Comparison of ENCODE assay signal across 8 mouse cellular contexts in the genomic region with DNA sequence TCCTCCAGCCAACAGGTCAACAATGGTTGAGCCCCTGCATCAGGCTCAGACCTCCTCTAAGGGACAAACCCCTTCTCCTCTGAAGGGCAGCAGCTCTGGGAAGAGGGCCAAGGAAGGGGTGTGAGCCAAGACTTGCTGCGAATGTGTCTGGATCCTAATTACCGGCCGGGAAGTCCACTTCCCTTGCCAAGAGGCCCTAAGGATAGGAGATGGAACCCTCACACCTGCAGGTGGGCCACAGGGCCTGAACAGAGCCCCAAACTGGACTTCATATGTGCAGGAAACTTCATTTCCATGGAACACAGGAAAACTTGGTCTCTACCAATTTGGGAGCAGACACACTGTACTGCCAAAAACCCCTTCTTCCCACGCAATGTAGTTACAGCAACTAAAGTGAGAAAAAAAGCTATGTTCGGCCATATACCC. TPM values are rescaled to one million over a fixed set of nuclear protein-coding genes. Genes with fewer than 3 reads are reported as not detected.
A peak's percentile ranks its signal among the peaks of the same experiment; 100 is the strongest.
DNase-seq lines count a peak whose midpoint lies in the region; ATAC-seq and TF ChIP-seq lines count a peak whose summit lies in the region.

No protein-coding gene starts in this region.

- no peak overlapping the region for H3K27ac ChIP-seq in thymus, adult 2 months (ENCODE audit: control insufficient read depth, insufficient read depth, low read length)

- H3K4me3 ChIP-seq in lung, adult 2 months (replicated peaks; ENCODE audit: extremely low read depth, low read depth, low read length): no peak overlapping the region
- no peak overlapping the region for H3K4me3 ChIP-seq in thymus, adult 2 months (ENCODE audit: control insufficient read depth, insufficient read depth, low read length)

- no peaks in the 10 kb centered on the region for H3K27me3 ChIP-seq in thymus, adult 2 months (ENCODE audit: control insufficient read depth, insufficient read depth, low read length)

- no peak for TF ChIP-seq POLR2A in lung, adult 2 months (IDR thresholded peaks at IDR 0.05; ENCODE audit: borderline replicate concordance, extremely low read depth, low read depth, low read length)
- no peak for TF ChIP-seq POLR2A in thymus, adult 2 months (IDR thresholded peaks at IDR 0.05; ENCODE audit: control insufficient read depth, extremely low read depth, insufficient read depth, low read length, poor library complexity)

- peaks cover 8% of the 10 kb centered on the region; the same call in 1 of the 2 replicates for H3K4me1 ChIP-seq in lung, adult 2 months (ENCODE audit: control insufficient read depth, insufficient read depth, low read length)
- no peaks in the 10 kb centered on the region for H3K4me1 ChIP-seq in thymus, adult 2 months (replicated peaks; ENCODE audit: control insufficient read depth, insufficient read depth, low read length)

- DNase-seq in layer of hippocampus, adult 11-12 months (ENCODE audit: low spot score): peak; percentile 54
- no peak for DNase-seq in layer of hippocampus, adult 9-10 months (ENCODE audit: low spot score)
- DNase-seq in cerebellum, postnatal 14 days: peak; percentile 84 to 86
- DNase-seq in heart, postnatal 25 days (ENCODE audit: low spot score): peak; percentile 50
- peak; percentile 24 for DNase-seq in lung, adult 2 months
- DNase-seq in thymus, postnatal 4 days: no peak
- no peak for DNase-seq in thymus, adult 2 months

- WGBS in lung, adult 2 months: 45% methylated on average over 5 of the region's 5 CpGs
- 94% methylated on average over 5 of the region's 5 CpGs for WGBS in thymus, adult 2 months

- intact Hi-C loops in heart, postnatal 25 days (cut with DNase I): no loop called here

- no peak for TF ChIP-seq CTCF in lung, adult 2 months (IDR thresholded peaks at IDR 0.05; ENCODE audit: insufficient read depth, low read length)
- TF ChIP-seq CTCF in thymus, adult 2 months (IDR thresholded peaks at IDR 0.05; ENCODE audit: borderline replicate concordance, control insufficient read depth, extremely low read depth, insufficient read depth, low read length, poor library complexity): no peak

- no peaks in the 10 kb centered on the region for H3K36me3 ChIP-seq in thymus, adult 2 months (ENCODE audit: control insufficient read depth, insufficient read depth, low read length)

- no peak for ATAC-seq in megakaryocyte progenitor cell, adult 5-6 weeks (replicated peaks; ENCODE audit: poor library complexity)

RNA-seq across cellular contexts. Expression of a gene that starts 27.7 kb away (rescaled TPM):
- total RNA-seq in heart, postnatal 25 days (2021): not detected
- 1.1 and 1.4 TPM in 2 replicates for polyA plus RNA-seq in lung, adult 2 months (2012; rRNA removed)
- polyA plus RNA-seq in thymus, adult 2 months (2012; rRNA removed): 13.5 and 15.4 TPM in 2 replicates
- 19.4 and 20.5 TPM in 2 replicates for total RNA-seq in megakaryocyte progenitor cell, adult 5-6 weeks (2015)
- total RNA-seq in megakaryocyte progenitor cell, adult 5-6 weeks (2017): 20.2 and 27.3 TPM in 2 replicates

RNA-seq across cellular contexts. Expression of a gene that starts 32.9 kb away (rescaled TPM):
- 10 to 100 TPM in 1 of 2 experiments, 1 to 10 TPM in 1; 9.2 to 12.9 TPM for total RNA-seq in heart, postnatal 25 days (2021)
- polyA plus RNA-seq in lung, adult 2 months (2012; rRNA removed): 103 and 126 TPM in 2 replicates
- 8.9 and 10.6 TPM in 2 replicates for polyA plus RNA-seq in thymus, adult 2 months (2012; rRNA removed)
- 18.0 and 25.8 TPM in 2 replicates for total RNA-seq in megakaryocyte progenitor cell, adult 5-6 weeks (2015)
- 8.8 and 13.0 TPM in 2 replicates for total RNA-seq in megakaryocyte progenitor cell, adult 5-6 weeks (2017)

Comparison
In these comparisons a context has a peak if more than half of its experiments do, and no peak if none do; other contexts are left out.
1. DNase-seq: peak in layer of hippocampus, adult 11-12 months (single experiment), cerebellum, postnatal 14 days (2 of 2), heart, postnatal 25 days (single experiment) and lung, adult 2 months (single experiment); none in layer of hippocampus, adult 9-10 months (single experiment), thymus, postnatal 4 days (single experiment) and thymus, adult 2 months (single experiment).
2. RNA of a gene that starts 27.7 kb away (total RNA-seq): 19.4 to 27.3 TPM in megakaryocyte progenitor cell, adult 5-6 weeks; not detected in heart, postnatal 25 days; every median in the first group is over 10 times any median in the second.